Mouse (Mus musculus): ENCODE results near the gene Dglucy. TPM values are rescaled to one million over a fixed set of nuclear protein-coding genes. Genes with fewer than 3 reads are reported as not detected.

Gene Dglucy
- 0.23 and 0.44 TPM in 2 replicates for polyA plus RNA-seq (2014; fragmentation: Nextera tagmentation; extraction: Ambion mirVana)

GRCm38 (mm10) chr12:100778934-100779865 lies at the start of gene Dglucy:
Gene Dglucy (plus strand): TSS chr12:100779057.
- no peak within 1 kb of the TSS for H3K9ac ChIP-seq (ENCODE audit: low read length)
- no peaks in the 10 kb centered on the region for H3K27me3 ChIP-seq (ENCODE audit: control insufficient read depth, insufficient read depth, low read length)
- no peak within 1 kb of the TSS for H3K4me2 ChIP-seq
- no peaks in the 10 kb centered on the region for H3K9me3 ChIP-seq (ENCODE audit: control insufficient read depth, low read length)
- H3K36me3 ChIP-seq (ENCODE audit: control insufficient read depth, insufficient read depth, low read length), result no peaks in the 10 kb centered on the region
- WGBS, result 72% methylated on average over 12 of the region's 12 CpGs
- H3K4me1 ChIP-seq (ENCODE audit: control insufficient read depth, insufficient read depth, low read length), result no peaks in the 10 kb centered on the region
- H3K4me3 ChIP-seq (ENCODE audit: low read depth, low read length), result no peak within 1 kb of the TSS
- DNase-seq (ENCODE audit: low spot score, missing footprints) (no peak), ATAC-seq (ENCODE audit: low FRiP score) (no peak)
- H3K27ac ChIP-seq (ENCODE audit: low read depth, low read length), result no peak within 1 kb of the TSS

- WGBS, result 85% methylated on average over 5 of the region's 5 CpGs
- Histone ChIP-seq H3K4me2 (no peak overlapping the region), H3K27ac (ENCODE audit: low read depth, low read length) (no peak overlapping the region), H3K9ac (ENCODE audit: low read length) (no peak overlapping the region), H3K27me3 (ENCODE audit: control insufficient read depth, insufficient read depth, low read length) (no peaks in the 10 kb centered on the region), H3K4me3 (ENCODE audit: low read depth, low read length) (no peak overlapping the region), H3K9me3 (ENCODE audit: control insufficient read depth, low read length) (no peaks in the 10 kb centered on the region), H3K36me3 (ENCODE audit: control insufficient read depth, insufficient read depth, low read length) (no peaks in the 10 kb centered on the region), H3K4me1 (ENCODE audit: control insufficient read depth, insufficient read depth, low read length) (no peaks in the 10 kb centered on the region)
- ATAC-seq (ENCODE audit: low FRiP score) (no peak), DNase-seq (ENCODE audit: low spot score, missing footprints) (no peak)
These were observed 43.7 kb upstream of the Dglucy start for GRCm38 (mm10) chr12:100735156-100735555.

- DNase-seq (ENCODE audit: low spot score, missing footprints) (peak; percentile 17), ATAC-seq (ENCODE audit: low FRiP score) (no peak)
- no peak overlapping the region for H3K4me3 ChIP-seq (ENCODE audit: low read depth, low read length)
- H3K4me2 ChIP-seq, result no peak overlapping the region
- H3K27ac ChIP-seq (ENCODE audit: low read depth, low read length), result no peak overlapping the region
- no peaks in the 10 kb centered on the region for H3K4me1 ChIP-seq (ENCODE audit: control insufficient read depth, insufficient read depth, low read length)
- no peaks in the 10 kb centered on the region for H3K36me3 ChIP-seq (ENCODE audit: control insufficient read depth, insufficient read depth, low read length)
- WGBS, result 88% methylated on average over 2 of the region's 2 CpGs
- no peaks in the 10 kb centered on the region for H3K27me3 ChIP-seq (ENCODE audit: control insufficient read depth, insufficient read depth, low read length)
- no peak overlapping the region for H3K9ac ChIP-seq (ENCODE audit: low read length)
- H3K9me3 ChIP-seq (ENCODE audit: control insufficient read depth, low read length), result no peaks in the 10 kb centered on the region
These were observed 43.3 kb upstream of the Dglucy start for GRCm38 (mm10) chr12:100735581-100735980.

- Histone ChIP-seq H3K36me3 (ENCODE audit: control insufficient read depth, insufficient read depth, low read length) (no peaks in the 10 kb centered on the region), H3K4me1 (ENCODE audit: control insufficient read depth, insufficient read depth, low read length) (no peaks in the 10 kb centered on the region), H3K9me3 (ENCODE audit: control insufficient read depth, low read length) (no peaks in the 10 kb centered on the region), H3K4me2 (no peak overlapping the region), H3K27me3 (ENCODE audit: control insufficient read depth, insufficient read depth, low read length) (no peaks in the 10 kb centered on the region), H3K27ac (ENCODE audit: low read depth, low read length) (no peak overlapping the region), H3K4me3 (ENCODE audit: low read depth, low read length) (no peak overlapping the region), H3K9ac (ENCODE audit: low read length) (no peak overlapping the region)
- no peak for ATAC-seq (ENCODE audit: low FRiP score)
- DNase-seq (ENCODE audit: low spot score, missing footprints), result peak; percentile 81
- WGBS, result 69% methylated on average over 3 of the region's 3 CpGs
These were observed 40.4 kb upstream of the Dglucy start for GRCm38 (mm10) chr12:100738498-100738897.

- no peaks in the 10 kb centered on the region for H3K36me3 ChIP-seq (ENCODE audit: control insufficient read depth, insufficient read depth, low read length)
- no peak overlapping the region for H3K27ac ChIP-seq (ENCODE audit: low read depth, low read length)
- peak; percentile 64 for DNase-seq (ENCODE audit: low spot score, missing footprints)
- H3K9ac ChIP-seq (ENCODE audit: low read length), result no peak overlapping the region
- WGBS, result 73% methylated on average over 4 of the region's 4 CpGs
- H3K27me3 ChIP-seq (ENCODE audit: control insufficient read depth, insufficient read depth, low read length), result no peaks in the 10 kb centered on the region
- no peak for ATAC-seq (ENCODE audit: low FRiP score)
- H3K4me1 ChIP-seq (ENCODE audit: control insufficient read depth, insufficient read depth, low read length), result no peaks in the 10 kb centered on the region
- H3K4me2 ChIP-seq, result no peak overlapping the region
- no peak overlapping the region for H3K4me3 ChIP-seq (ENCODE audit: low read depth, low read length)
- no peaks in the 10 kb centered on the region for H3K9me3 ChIP-seq (ENCODE audit: control insufficient read depth, low read length)
These were observed 39.8 kb upstream of the Dglucy start for GRCm38 (mm10) chr12:100739011-100739570.

GRCm38 (mm10) chr12:100740313-100740712 lies 38.5 kb upstream of the Dglucy start:
- Histone ChIP-seq H3K36me3 (ENCODE audit: control insufficient read depth, insufficient read depth, low read length) (no peaks in the 10 kb centered on the region), H3K4me3 (ENCODE audit: low read depth, low read length) (no peak overlapping the region), H3K27ac (ENCODE audit: low read depth, low read length) (no peak overlapping the region), H3K27me3 (ENCODE audit: control insufficient read depth, insufficient read depth, low read length) (no peaks in the 10 kb centered on the region), H3K9ac (ENCODE audit: low read length) (no peak overlapping the region), H3K4me1 (ENCODE audit: control insufficient read depth, insufficient read depth, low read length) (no peaks in the 10 kb centered on the region), H3K9me3 (ENCODE audit: control insufficient read depth, low read length) (no peaks in the 10 kb centered on the region), H3K4me2 (no peak overlapping the region)
- 92% methylated on average over 5 of the region's 5 CpGs for WGBS
- DNase-seq (ENCODE audit: low spot score, missing footprints) (no peak), ATAC-seq (ENCODE audit: low FRiP score) (no peak)

- Histone ChIP-seq H3K4me2 (no peak overlapping the region), H3K27me3 (ENCODE audit: control insufficient read depth, insufficient read depth, low read length) (no peaks in the 10 kb centered on the region), H3K4me1 (ENCODE audit: control insufficient read depth, insufficient read depth, low read length) (no peaks in the 10 kb centered on the region), H3K4me3 (ENCODE audit: low read depth, low read length) (no peak overlapping the region), H3K27ac (ENCODE audit: low read depth, low read length) (no peak overlapping the region), H3K9me3 (ENCODE audit: control insufficient read depth, low read length) (no peaks in the 10 kb centered on the region), H3K36me3 (ENCODE audit: control insufficient read depth, insufficient read depth, low read length) (no peaks in the 10 kb centered on the region), H3K9ac (ENCODE audit: low read length) (no peak overlapping the region)
- DNase-seq (ENCODE audit: low spot score, missing footprints), result no peak
- WGBS, result 76% methylated on average over 2 of the region's 2 CpGs
- no peak for ATAC-seq (ENCODE audit: low FRiP score)
These were observed 36.4 kb upstream of the Dglucy start for GRCm38 (mm10) chr12:100742468-100742867.

- Histone ChIP-seq H3K4me1 (ENCODE audit: control insufficient read depth, insufficient read depth, low read length) (peaks cover 3% of the 10 kb centered on the region; the same call in 1 of the 2 replicates), H3K4me2 (no peak overlapping the region), H3K36me3 (ENCODE audit: control insufficient read depth, insufficient read depth, low read length) (no peaks in the 10 kb centered on the region), H3K4me3 (ENCODE audit: low read depth, low read length) (no peak overlapping the region), H3K27me3 (ENCODE audit: control insufficient read depth, insufficient read depth, low read length) (no peaks in the 10 kb centered on the region), H3K9me3 (ENCODE audit: control insufficient read depth, low read length) (no peaks in the 10 kb centered on the region), H3K27ac (ENCODE audit: low read depth, low read length) (no peak overlapping the region), H3K9ac (ENCODE audit: low read length) (no peak overlapping the region)
- ATAC-seq (ENCODE audit: low FRiP score) (no peak), DNase-seq (ENCODE audit: low spot score, missing footprints) (peak; percentile 47)
- 58% methylated on average over 1 of the region's 1 CpGs for WGBS
These were observed 25.9 kb upstream of the Dglucy start for GRCm38 (mm10) chr12:100752977-100753376.

- no peaks in the 10 kb centered on the region for H3K27me3 ChIP-seq (ENCODE audit: control insufficient read depth, insufficient read depth, low read length)
- no peak overlapping the region for H3K4me3 ChIP-seq (ENCODE audit: low read depth, low read length)
- ATAC-seq (ENCODE audit: low FRiP score), result no peak
- no peaks in the 10 kb centered on the region for H3K9me3 ChIP-seq (ENCODE audit: control insufficient read depth, low read length)
- H3K4me2 ChIP-seq, result no peak overlapping the region
- peak; percentile 51 for DNase-seq (ENCODE audit: low spot score, missing footprints)
- peaks cover 3% of the 10 kb centered on the region; the same call in 1 of the 2 replicates for H3K4me1 ChIP-seq (ENCODE audit: control insufficient read depth, insufficient read depth, low read length)
- no peaks in the 10 kb centered on the region for H3K36me3 ChIP-seq (ENCODE audit: control insufficient read depth, insufficient read depth, low read length)
- H3K9ac ChIP-seq (ENCODE audit: low read length), result no peak overlapping the region
- 88% methylated on average over 1 of the region's 1 CpGs for WGBS
- no peak overlapping the region for H3K27ac ChIP-seq (ENCODE audit: low read depth, low read length)
These were observed 25.1 kb upstream of the Dglucy start for GRCm38 (mm10) chr12:100753716-100754115.

Measured in midbrain, embryonic 11.5 days (tissue).